Mouse (Mus musculus): ENCODE data around the gene Ptprg.
"Not testable (repeated sequence)": the region's sequence is repeated elsewhere in the genome, so short reads cannot be mapped to it uniquely, and the experiment has no call there.

Ptprg gene

DNA sequence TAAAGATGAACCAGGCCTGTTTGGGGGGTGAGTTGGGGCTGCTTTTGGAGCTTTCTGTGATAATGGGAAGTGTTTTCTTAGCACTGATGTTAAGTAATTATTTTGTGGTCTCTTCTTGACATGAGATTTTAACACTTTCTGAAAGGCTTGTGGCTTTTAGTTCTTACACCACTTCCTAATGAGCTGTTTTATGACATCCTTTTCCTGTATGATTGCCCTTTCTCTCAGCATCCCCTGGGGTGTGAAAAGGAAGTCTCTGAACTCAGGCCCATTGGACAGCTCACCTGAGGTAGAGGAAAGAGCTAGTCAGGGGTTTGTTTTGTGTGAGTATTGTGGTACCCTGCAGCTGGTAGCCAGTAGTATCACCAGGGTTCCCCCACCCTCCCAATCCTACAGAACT, 179.0 kb downstream of the Ptprg start:
- no peak for DNase-seq (ENCODE audit: low read depth, low spot score)

DNA sequence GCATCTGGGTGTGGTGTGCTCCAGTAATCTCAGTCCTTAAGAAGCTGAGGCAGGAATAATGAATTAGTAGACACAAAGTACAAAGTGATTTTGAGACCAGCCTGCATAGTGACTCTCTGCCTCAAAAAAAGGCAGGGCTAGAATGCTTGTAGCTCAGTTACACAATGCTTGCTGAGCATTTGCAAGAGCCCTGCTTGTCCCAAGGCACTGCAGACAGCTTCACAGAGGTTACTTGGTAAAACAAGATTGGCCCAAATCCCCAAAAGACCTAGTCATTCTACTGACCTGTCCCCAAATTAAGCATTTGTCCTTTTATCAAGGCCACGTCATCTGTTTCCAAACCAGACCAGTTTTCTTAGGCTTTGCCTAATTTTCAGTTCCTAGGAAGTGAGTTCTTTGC, 190.4 kb downstream of the Ptprg start:
- no peak for DNase-seq (ENCODE audit: low read depth, low spot score)

DNA sequence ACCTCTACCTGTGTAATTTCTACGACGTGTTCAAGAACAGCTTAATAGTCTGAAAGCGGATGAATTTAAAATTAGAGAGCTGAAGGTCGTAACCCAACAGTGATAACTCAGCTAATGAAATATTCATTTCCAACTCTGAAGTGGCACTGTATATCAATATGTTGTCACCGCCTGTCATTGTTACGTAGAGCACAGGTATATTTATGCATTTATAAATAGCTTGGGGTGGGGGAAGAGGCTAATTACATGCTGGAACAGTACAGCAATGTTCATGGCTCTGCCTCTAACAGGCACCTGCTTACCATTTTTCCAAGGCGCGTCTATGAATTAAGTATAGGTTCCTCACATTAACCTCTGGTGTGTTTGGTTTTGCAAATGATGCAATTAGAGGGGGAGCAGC, 199.3 kb downstream of the Ptprg start:
- no peak for DNase-seq (ENCODE audit: low read depth, low spot score)

GRCm38 (mm10) chr14:11754656-11755055, 201.3 kb downstream of the Ptprg start:
- no peak for DNase-seq (ENCODE audit: low read depth, low spot score)

DNA sequence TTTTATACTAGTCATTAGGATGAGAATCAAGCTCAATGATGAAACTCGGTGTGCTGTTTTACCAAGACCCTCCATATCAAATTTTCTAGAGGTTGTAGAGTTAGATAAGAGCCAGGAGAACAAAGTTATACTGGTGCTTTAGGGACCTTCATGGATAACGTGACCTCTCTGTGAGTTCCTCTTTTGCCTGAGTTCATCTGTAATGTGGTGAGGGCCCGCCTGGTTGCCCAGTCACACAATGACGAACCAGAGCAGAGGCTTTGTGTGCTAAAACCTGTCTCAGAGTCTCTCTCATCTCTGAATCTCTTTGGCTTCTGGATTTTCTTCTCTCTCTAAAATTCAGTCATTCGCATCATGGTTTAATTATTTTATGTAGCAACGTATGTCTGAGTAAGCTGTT, 204.9 kb downstream of the Ptprg start:
- DNase-seq (ENCODE audit: low read depth, low spot score): no peak

- no peak for DNase-seq (ENCODE audit: low read depth, low spot score)
Measured at GRCm38 (mm10) chr14:11759356-11759755, 206.0 kb downstream of the Ptprg start.

DNA sequence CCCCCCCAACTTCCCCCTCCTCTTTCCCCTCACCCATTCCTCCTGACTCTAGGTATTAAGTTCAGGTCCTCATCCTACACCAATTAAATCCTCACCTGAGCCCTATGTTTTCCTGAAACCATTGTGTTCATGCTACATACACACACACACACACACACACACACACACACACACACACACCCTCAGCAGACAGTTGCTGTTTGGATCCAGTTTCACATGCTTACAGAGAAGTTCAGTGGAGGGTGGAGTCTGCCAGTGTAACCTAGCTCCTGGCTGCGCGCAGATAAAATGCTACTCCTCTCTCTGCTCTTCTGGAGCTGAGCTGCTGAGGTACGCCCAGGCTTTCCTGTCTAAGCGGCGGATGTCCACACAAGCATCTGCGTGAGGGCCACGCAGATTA, 209.7 kb downstream of the Ptprg start:
- no peak for DNase-seq (ENCODE audit: low read depth, low spot score)

- DNase-seq (ENCODE audit: low read depth, low spot score): no peak
Measured at GRCm38 (mm10) chr14:11772736-11773135, 219.4 kb downstream of the Ptprg start.

- DNase-seq (ENCODE audit: low read depth, low spot score): peak; percentile 31
Measured at GRCm38 (mm10) chr14:11774476-11775037, 221.2 kb downstream of the Ptprg start.

GRCm38 (mm10) chr14:11775204-11775603, 221.9 kb downstream of the Ptprg start:
- DNase-seq (ENCODE audit: low read depth, low spot score): no peak

DNA sequence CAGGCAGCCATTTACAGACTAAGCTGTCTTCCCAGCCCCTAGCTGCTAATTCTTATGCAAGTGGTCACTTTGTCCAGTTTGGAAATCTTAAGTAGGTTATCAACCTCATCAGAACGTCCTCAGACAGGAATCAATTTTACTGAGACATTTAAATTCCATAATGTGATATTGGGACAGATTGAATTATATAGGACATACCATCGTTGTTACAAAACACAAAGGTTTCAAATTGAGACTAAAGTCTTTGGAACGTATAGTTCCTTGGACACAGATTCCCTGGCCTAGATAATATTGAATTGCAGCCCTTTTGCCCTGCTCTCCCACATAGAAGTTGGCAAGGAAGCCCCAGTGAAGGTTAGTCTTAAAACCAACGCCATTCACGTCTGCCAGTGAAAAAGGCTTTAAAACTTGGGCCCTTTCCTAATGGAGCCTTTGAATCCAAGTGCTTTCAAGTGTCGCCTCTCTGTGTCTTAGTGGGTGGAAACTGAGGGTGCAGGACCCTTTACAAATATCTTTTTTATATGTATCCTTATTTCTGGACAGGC, 222.7 kb downstream of the Ptprg start:
- DNase-seq (ENCODE audit: low read depth, low spot score): no peak

GRCm38 (mm10) chr14:11776566-11776965, 223.2 kb downstream of the Ptprg start:
- no peak for DNase-seq (ENCODE audit: low read depth, low spot score)

GRCm38 (mm10) chr14:11791190-11791589, 237.9 kb downstream of the Ptprg start:
- DNase-seq (ENCODE audit: low read depth, low spot score): no peak

GRCm38 (mm10) chr14:11793847-11794246, 240.5 kb downstream of the Ptprg start:
- DNase-seq (ENCODE audit: low read depth, low spot score): no peak

DNA sequence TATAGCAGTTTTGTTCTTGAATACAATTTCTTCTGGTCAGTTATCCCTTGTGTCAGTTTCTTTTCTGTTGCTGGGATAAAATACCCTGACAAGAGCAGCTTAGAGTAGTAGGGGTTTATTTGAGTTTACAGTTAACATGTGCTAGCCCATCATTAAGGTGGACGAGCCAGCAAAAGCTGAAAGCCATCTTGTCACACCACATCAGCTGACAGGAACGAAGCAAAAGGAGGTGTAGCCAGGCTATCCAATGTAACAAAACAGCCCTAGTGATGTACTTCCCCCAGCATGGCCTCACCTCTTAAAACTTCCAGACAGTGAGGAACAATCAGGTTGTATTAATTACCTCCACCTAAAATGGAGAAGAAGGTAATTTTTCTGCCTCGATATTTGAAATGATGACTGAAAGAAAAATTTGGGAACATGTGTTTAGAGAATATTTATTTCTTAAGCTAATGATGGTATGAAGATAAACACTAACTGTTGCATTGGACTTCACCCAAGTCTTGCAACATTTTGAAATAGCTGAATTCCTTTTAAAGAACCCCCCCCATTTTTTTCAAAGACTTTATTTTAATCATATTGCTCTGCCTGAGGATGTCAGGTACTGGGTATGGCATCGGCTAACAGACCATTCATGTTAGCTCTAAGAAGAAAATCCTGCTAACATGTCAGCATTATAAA, 249.2 kb downstream of the Ptprg start:
- DNase-seq (ENCODE audit: low read depth, low spot score): no peak

DNA sequence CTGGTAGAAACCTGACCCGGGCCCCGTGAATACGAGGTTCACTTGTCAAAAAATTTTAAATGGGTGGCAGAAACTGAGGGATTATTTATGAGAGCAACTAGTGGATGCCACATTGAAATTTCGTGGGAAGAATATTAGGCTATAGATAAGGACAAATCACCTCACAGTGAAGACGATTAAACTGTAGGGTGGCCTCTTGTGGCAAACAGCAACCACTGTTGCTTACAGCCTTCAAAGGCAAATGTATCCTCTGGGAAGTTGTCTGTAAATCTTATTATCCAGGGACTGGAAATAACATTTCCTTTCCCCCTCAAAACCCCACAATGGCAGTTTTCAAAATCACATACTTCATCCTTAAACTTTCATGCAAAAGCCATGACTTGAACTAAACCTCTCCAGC, 253.3 kb downstream of the Ptprg start:
- no peak for DNase-seq (ENCODE audit: low read depth, low spot score)

DNA sequence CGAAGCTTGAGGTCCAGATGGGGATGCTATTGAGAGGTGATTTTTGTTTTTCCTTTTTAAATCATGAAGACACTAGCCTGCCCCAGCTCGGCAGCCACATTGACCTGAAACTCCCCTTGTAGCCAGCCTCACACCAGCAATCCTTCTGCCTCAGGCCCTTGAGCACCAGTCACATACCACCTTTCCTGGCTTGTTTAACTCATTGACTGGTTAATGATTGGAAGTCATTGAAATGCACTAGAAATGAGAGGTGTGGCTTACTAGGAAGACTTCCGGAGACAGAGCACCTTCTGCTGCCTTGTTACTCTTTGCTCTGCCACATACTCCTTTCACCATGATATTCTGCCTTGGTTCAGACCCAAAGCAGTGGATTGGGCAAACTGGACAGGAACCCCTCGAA, 254.1 kb downstream of the Ptprg start:
- DNase-seq (ENCODE audit: low read depth, low spot score): no peak

DNA sequence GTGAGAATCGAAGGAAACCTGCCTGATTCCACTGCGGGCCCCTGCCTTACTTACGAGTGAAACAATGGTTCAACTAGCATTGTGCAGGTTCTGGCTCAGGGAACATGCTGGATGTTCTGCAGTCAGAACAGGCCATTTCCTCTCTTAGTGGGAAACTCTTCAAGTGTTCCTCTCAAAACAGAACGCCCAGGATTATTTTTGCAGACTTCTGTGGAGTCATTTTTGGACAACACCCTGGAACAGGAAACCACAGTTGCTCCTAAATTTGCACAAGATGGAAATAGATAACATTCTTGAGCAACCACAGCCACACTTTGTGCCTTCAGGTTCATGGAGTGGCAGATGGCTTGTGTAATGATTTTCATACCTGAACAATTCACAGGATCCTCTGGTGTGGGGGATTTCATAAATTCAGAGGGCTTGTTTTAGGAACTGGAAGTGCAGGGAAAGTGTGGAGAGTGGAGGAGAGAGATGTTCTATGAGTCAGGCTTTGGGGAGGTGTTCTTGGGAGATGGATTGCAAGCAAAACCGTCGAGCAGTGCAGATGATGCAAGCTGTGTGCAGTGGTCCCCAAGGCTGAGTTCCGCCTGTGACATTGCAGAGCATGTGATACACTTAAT, 257.9 kb downstream of the Ptprg start:
- peak; percentile 13 for DNase-seq (ENCODE audit: low read depth, low spot score)

DNA sequence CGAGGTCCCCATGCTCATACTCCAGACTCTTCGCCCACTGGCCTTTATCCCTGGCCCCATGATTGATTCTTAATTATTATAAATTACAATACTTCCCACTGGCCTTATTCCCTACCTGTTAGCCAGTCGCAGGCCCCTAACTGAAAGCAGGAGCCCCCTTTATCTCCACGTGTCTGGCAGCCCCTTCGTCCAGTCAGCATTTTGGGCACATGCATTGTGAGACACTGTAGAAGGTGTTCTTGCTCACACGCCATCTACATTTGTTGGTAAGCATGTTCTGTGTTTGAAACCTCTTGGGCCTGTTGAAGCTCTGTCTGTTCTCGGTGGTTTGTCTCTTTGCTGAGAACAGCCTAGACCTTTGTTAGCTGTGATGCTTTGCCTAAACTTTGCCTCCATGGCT, 259.0 kb downstream of the Ptprg start:
- DNase-seq (ENCODE audit: low read depth, low spot score): no peak

GRCm38 (mm10) chr14:11814811-11815210, 261.5 kb downstream of the Ptprg start:
- DNase-seq (ENCODE audit: low read depth, low spot score): not testable (repeated sequence)

DNA sequence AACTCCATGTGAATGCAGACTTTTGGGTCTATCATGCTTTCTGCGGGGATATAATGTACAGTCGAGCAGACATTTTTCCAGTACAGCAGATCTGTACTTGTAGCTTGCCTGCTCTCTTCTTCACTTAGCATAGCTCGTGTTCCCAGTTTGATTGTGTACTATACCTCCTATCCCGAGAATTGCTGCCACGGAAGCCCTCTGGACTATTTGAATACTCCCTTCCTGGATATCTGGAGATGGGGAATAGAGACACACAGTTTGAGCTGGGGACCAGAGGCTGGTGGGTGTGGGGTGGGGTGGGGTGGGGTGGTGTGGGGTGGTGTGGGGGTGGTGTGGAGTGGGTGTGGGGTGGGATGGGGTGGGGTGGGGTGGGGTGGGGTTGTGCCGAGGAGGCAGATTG, 263.9 kb downstream of the Ptprg start:
- DNase-seq (ENCODE audit: low read depth, low spot score): peak; percentile 24

DNA sequence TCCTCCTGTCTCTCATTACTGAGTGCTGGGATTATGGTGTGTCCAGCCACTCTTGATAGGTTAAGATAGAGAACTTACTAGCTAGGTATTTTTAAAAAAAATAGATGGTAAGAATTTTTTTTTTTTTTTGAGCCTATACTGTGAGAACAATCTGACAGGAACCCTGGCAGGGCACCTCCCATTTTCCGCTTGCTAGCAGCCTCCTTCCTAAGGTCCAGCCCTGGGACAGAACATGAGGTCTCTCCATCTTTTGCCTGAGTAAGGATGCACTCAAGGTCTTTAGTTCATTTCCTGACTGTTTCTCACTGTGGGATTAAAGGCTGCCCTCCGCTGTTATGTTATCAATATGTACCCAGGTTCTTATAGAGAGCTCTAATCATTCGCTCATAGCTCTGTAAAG, 264.7 kb downstream of the Ptprg start:
- DNase-seq (ENCODE audit: low read depth, low spot score): no peak

DNA sequence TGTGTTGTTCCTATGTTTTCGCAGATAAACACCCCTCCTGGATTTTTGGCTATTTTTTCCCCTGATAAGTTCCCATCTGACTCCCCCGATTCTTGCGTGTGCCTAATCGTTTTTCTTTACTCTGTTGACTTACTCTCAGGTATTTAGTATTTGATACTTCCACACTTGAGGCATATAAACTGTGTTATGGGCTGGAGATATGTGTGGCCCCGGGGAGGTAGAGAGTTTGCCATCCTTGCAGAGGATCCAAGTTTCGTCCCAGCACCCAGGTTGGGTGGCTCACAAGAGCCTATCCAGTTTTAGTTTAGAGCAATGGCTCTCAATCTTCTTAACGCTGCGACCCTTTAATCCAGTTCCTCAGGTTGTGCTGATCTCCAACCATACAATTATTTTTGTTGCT, 265.4 kb downstream of the Ptprg start:
- no peak for DNase-seq (ENCODE audit: low read depth, low spot score)

Data from R1 (cell line).